Mouse (Mus musculus) forebrain, embryonic 13.5 days (tissue): ENCODE results near the gene Ccdc13. TPM values are rescaled to one million over a fixed set of nuclear protein-coding genes. Genes with fewer than 3 reads are reported as not detected.

Experiments
- ATAC-seq: fragments of 200-750 bp; cut with Nextera tagmentation; 2 replicates; pipeline ENCODE4 v1.8.0; 2017
- H3K27ac ChIP-seq: fragments of 300-500 bp; sonication (generic); 2 replicates; pipeline ENCODE4 v1.5.1; 2015; ENCODE audit warnings: inconsistent platforms, mild to moderate bottlenecking, moderate library complexity
- H3K27me3 ChIP-seq: fragments of 300-500 bp; sonication (generic); 2 replicates; pipeline ENCODE4 v1.6.1; 2015; ENCODE audit warnings: mild to moderate bottlenecking, inconsistent platforms
- H3K36me3 ChIP-seq: fragments of 300-500 bp; sonication (generic); 2 replicates; pipeline ENCODE4 v1.6.1; 2015; ENCODE audit warnings: mild to moderate bottlenecking, inconsistent platforms; ENCODE audit not compliant: poor library complexity, severe bottlenecking
- H3K4me1 ChIP-seq: fragments of 300-500 bp; sonication (generic); 2 replicates; pipeline ENCODE4 v1.6.1; 2015; ENCODE audit warnings: inconsistent platforms
- H3K4me2 ChIP-seq: fragments of 300-500 bp; sonication (generic); 2 replicates; pipeline ENCODE4 v1.6.1; 2015; ENCODE audit warnings: inconsistent platforms, mild to moderate bottlenecking, moderate library complexity
- H3K4me3 ChIP-seq: fragments of 300-500 bp; sonication (generic); 2 replicates; pipeline ENCODE4 v1.5.1; 2015; ENCODE audit warnings: mild to moderate bottlenecking, inconsistent platforms
- H3K9ac ChIP-seq: fragments of 300-500 bp; sonication (generic); 2 replicates; pipeline ENCODE4 v1.6.1; 2015; ENCODE audit warnings: mild to moderate bottlenecking, inconsistent platforms
- H3K9me3 ChIP-seq: fragments of 300-500 bp; sonication (generic); replicated peaks from 2 replicates; pipeline ENCODE4 v1.6.1; 2016; ENCODE audit warnings: inconsistent platforms
- WGBS: fragments of 180-500 bp; shearing (Covaris S2); methylation state at CpG from one replicate; pipeline ENCODE4 v1.1.7; 2015; 5-methylcytosine and 5-hydroxymethylcytosine counted together
- polyA plus RNA-seq: library from polyadenylated mRNA; unstranded; fragments of >200 nt; fragmentation: Nextera tagmentation; extraction: Ambion mirVana; gene quantifications from 2 replicates; pipeline ENCODE4 v1.2.1, GENCODE M21; 2015

The Ccdc13 gene
- polyA plus RNA-seq, 1 experiment from 2014 or later: 2.9 TPM

DNA sequence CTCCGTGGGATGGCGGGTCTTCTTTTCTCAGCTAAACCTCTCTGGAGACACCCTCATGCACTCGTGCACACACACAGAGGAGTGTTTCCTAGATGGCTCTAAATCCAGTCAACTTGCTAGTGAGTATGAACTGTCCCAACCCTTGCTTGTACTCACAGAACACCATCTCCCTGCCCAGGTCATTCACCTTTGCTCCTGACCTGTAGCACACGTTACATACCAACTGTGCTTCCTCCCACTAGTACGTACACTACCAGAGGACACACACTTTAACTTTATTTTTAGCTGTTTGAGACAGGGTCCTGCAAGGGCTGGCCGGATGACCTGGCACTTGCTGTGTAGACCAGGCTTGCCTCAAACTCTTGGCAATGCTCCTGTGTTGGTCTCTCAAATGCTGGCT is 1.3 kb downstream of the Ccdc13 start:
- Histone ChIP-seq H3K36me3 (no peaks in the 10 kb centered on the region), H3K4me2 (no peak overlapping the region), H3K4me1 (peaks cover 12% of the 10 kb centered on the region), H3K9me3 (peaks cover 7% of the 10 kb centered on the region; the same call in 1 of the 2 replicates), H3K9ac (no peak overlapping the region), H3K4me3 (no peak overlapping the region), H3K27ac (no peak overlapping the region), H3K27me3 (no peaks in the 10 kb centered on the region)
- WGBS: 94% methylated on average over 6 of the region's 6 CpGs
- ATAC-seq: no peak

DNA sequence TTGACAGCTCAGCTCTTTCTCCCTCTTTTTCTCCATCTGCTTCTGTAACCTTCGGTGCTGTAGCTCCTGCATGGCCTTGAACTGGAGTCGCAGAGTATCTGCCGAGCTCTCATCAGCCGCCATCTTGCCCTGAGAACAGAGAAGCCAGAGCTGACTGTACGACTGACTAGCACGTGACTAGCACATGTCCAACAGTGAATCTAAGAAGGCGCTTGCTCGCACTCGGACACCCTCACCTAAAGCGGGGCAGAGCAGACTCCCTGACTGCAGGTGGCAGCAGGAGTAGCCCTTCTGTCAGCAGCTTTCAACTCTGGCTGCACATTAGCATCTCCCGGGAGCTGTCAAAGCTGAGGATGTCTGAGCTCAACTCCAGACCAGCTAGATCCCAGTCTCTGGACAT is 5.4 kb downstream of the Ccdc13 start:
- 87% methylated on average over 11 of the region's 11 CpGs for WGBS
- peaks cover 3% of the 10 kb centered on the region for H3K4me1 ChIP-seq
- no peaks in the 10 kb centered on the region for H3K36me3 ChIP-seq
- no peak for ATAC-seq
- no peak overlapping the region for H3K27ac ChIP-seq
- no peak overlapping the region for H3K4me3 ChIP-seq
- no peaks in the 10 kb centered on the region for H3K27me3 ChIP-seq
- no peak overlapping the region for H3K4me2 ChIP-seq
- H3K9me3 ChIP-seq: peaks cover 7% of the 10 kb centered on the region; the same call in 1 of the 2 replicates
- H3K9ac ChIP-seq: no peak overlapping the region

DNA sequence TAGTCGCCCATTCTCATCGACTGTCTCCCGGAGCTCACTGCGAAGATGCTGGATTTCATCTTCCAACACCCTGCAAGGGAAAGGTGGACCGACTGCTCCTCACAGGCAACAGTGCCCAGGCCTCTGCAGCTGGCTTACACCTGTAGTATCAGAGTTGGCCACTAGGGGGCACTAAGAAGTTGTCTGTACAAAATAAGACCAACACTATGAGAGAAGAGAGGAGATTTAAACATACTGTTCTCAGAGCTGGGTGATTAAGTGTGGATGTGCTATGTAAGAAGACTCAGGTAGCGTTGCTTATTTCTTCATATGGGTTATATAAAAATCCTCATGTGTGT is 8.3 kb downstream of the Ccdc13 start:
- H3K9ac ChIP-seq: no peak overlapping the region
- no peaks in the 10 kb centered on the region for H3K27me3 ChIP-seq
- H3K4me1 ChIP-seq: no peaks in the 10 kb centered on the region
- ATAC-seq: no peak; the same call in none of the 2 replicates
- no peak overlapping the region for H3K4me2 ChIP-seq
- H3K4me3 ChIP-seq: no peak overlapping the region
- H3K27ac ChIP-seq: no peak overlapping the region
- no peaks in the 10 kb centered on the region for H3K36me3 ChIP-seq
- 31% methylated on average over 6 of the region's 6 CpGs for WGBS
- H3K9me3 ChIP-seq: peaks cover 7% of the 10 kb centered on the region; the same call in 1 of the 2 replicates

- whole genome bisulfite sequencing: 84% methylated on average over 6 of the region's 6 CpGs
- ATAC-seq: no peak
- H3K4me1 ChIP-seq: no peaks in the 10 kb centered on the region
- no peak overlapping the region for H3K4me3 ChIP-seq
- H3K9ac ChIP-seq: no peak overlapping the region
- H3K9me3 ChIP-seq: peaks cover 2% of the 10 kb centered on the region; the same call in 1 of the 2 replicates
- H3K27ac ChIP-seq: no peak overlapping the region
- no peaks in the 10 kb centered on the region for H3K27me3 ChIP-seq
- H3K36me3 ChIP-seq: no peaks in the 10 kb centered on the region
- no peak overlapping the region for H3K4me2 ChIP-seq
Observed at GRCm38 (mm10) chr9:121830243-121830955, 8.9 kb downstream of the Ccdc13 start.

- Histone ChIP-seq H3K36me3 (no peaks in the 10 kb centered on the region), H3K27me3 (no peaks in the 10 kb centered on the region), H3K4me2 (no peak overlapping the region), H3K4me1 (no peaks in the 10 kb centered on the region), H3K9ac (no peak overlapping the region), H3K4me3 (no peak overlapping the region), H3K27ac (no peak overlapping the region), H3K9me3 (no peaks in the 10 kb centered on the region; the same call in 1 of the 2 replicates)
- 76% methylated on average over 7 of the region's 7 CpGs for WGBS
- ATAC-seq: no peak
Observed at GRCm38 (mm10) chr9:121829270-121829992, 9.8 kb downstream of the Ccdc13 start.

- Histone ChIP-seq H3K27me3 (no peaks in the 10 kb centered on the region), H3K9me3 (no peaks in the 10 kb centered on the region), H3K9ac (no peak overlapping the region), H3K27ac (no peak overlapping the region), H3K36me3 (no peaks in the 10 kb centered on the region), H3K4me1 (peaks cover 8% of the 10 kb centered on the region), H3K4me3 (no peak overlapping the region), H3K4me2 (no peak overlapping the region)
- ATAC-seq: no peak
- 77% methylated on average over 6 of the region's 6 CpGs for WGBS
Observed at GRCm38 (mm10) chr9:121828314-121828713, 10.9 kb downstream of the Ccdc13 start.

DNA sequence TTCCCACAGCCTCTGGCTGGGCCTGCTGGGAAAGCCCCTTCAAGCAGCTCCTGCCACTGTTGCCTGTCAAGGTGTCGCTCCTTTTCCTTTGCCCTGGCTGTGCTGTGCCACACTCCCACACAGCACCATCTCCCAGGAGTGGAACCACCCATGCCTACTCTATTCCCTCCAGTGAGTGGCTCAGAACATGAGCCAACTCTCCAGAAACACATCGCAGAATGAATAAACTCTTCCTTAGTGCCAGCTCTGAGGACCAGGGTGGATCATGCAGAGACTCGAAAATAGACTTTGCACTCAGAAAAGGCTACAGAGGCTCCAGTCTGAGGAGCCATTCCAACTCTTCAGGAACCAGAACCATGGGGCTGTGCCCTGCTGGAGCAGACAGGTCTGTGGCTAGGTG is 12.9 kb downstream of the Ccdc13 start:
- H3K4me2 ChIP-seq: no peak overlapping the region
- ATAC-seq: no peak
- no peak overlapping the region for H3K9ac ChIP-seq
- peaks cover 19% of the 10 kb centered on the region for H3K4me1 ChIP-seq
- H3K27me3 ChIP-seq: no peaks in the 10 kb centered on the region
- no peak overlapping the region for H3K27ac ChIP-seq
- H3K4me3 ChIP-seq: no peak overlapping the region
- 96% methylated on average over 3 of the region's 3 CpGs for WGBS
- H3K36me3 ChIP-seq: no peaks in the 10 kb centered on the region
- H3K9me3 ChIP-seq: no peaks in the 10 kb centered on the region

DNA sequence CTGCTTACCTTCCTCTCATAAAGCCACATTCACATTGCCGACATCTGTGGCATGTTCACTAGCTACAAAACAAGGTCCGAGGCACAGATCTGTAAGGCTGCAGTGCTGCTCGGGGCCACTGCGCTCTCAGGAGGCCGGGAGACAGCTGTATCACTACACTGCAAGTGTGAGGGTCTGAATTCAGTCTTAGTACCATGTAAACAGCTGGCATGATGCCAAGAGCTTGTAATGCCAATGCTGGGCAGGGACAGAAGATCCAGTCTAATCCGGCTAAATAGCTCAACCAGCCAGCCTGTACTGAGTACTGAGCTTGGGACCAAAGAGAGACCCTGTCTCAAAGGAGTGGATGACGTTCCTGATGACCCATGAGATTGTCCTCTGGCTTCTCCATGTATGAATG is 15.3 kb downstream of the Ccdc13 start:
- peak; percentile 62; the same call in 1 of the 2 replicates for ATAC-seq
- WGBS: 46% methylated on average over 7 of the region's 7 CpGs
- Histone ChIP-seq H3K36me3 (no peaks in the 10 kb centered on the region), H3K9me3 (no peaks in the 10 kb centered on the region), H3K9ac (no peak overlapping the region), H3K27me3 (no peaks in the 10 kb centered on the region), H3K4me1 (peaks cover 19% of the 10 kb centered on the region), H3K4me2 (no peak overlapping the region), H3K4me3 (no peak overlapping the region), H3K27ac (peak overlapping the region; percentile 73; the same call in 1 of the 2 replicates)

- H3K9ac ChIP-seq: no peak overlapping the region
- no peak overlapping the region for H3K4me2 ChIP-seq
- H3K27me3 ChIP-seq: no peaks in the 10 kb centered on the region
- H3K4me3 ChIP-seq: no peak overlapping the region
- no peaks in the 10 kb centered on the region for H3K36me3 ChIP-seq
- H3K9me3 ChIP-seq: no peaks in the 10 kb centered on the region
- H3K4me1 ChIP-seq: peaks cover 19% of the 10 kb centered on the region
- no peak for ATAC-seq
- H3K27ac ChIP-seq: peak overlapping the region; percentile 73
- 92% methylated on average over 1 of the region's 1 CpGs for WGBS
Observed at GRCm38 (mm10) chr9:121823051-121823450, 16.2 kb downstream of the Ccdc13 start.

- H3K9ac ChIP-seq: no peak overlapping the region
- peaks cover 19% of the 10 kb centered on the region for H3K4me1 ChIP-seq
- no peak overlapping the region for H3K4me2 ChIP-seq
- H3K36me3 ChIP-seq: no peaks in the 10 kb centered on the region
- peak overlapping the region; percentile 73 for H3K27ac ChIP-seq
- 69% methylated on average over 6 of the region's 6 CpGs for WGBS
- no peaks in the 10 kb centered on the region for H3K9me3 ChIP-seq
- H3K27me3 ChIP-seq: no peaks in the 10 kb centered on the region
- ATAC-seq: peak; percentile 89
- H3K4me3 ChIP-seq: no peak overlapping the region
Observed at GRCm38 (mm10) chr9:121822585-121822991, 16.7 kb downstream of the Ccdc13 start.

DNA sequence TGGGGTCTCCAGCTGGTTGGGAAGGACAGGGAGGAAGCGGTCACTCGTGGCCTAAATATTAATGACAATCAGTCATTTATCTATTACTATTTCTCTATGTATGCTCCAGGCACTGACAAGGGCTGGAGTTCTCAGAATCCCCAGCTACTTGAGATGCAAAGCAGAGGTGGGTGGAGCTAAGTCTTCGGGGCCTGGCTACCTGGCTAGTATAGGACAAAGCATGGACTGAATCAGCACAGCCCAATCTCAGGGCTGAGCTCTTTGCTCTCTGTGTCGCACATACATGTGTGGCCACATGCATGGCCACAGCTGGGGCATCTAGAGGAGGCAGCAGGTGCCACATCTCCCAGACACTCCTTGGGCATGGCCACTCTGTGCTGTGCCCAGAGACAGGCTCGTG is 18.5 kb downstream of the Ccdc13 start:
- H3K4me3 ChIP-seq: no peak overlapping the region
- no peaks in the 10 kb centered on the region for H3K36me3 ChIP-seq
- no peaks in the 10 kb centered on the region for H3K27me3 ChIP-seq
- no peak overlapping the region for H3K27ac ChIP-seq
- peaks cover 19% of the 10 kb centered on the region for H3K4me1 ChIP-seq
- no peaks in the 10 kb centered on the region for H3K9me3 ChIP-seq
- WGBS: 67% methylated on average over 5 of the region's 5 CpGs
- no peak overlapping the region for H3K4me2 ChIP-seq
- H3K9ac ChIP-seq: no peak overlapping the region
- ATAC-seq: no peak

- H3K36me3 ChIP-seq: no peaks in the 10 kb centered on the region
- no peak overlapping the region for H3K4me2 ChIP-seq
- H3K4me3 ChIP-seq: no peak overlapping the region
- H3K9me3 ChIP-seq: no peaks in the 10 kb centered on the region
- H3K9ac ChIP-seq: no peak overlapping the region
- WGBS: 64% methylated on average over 7 of the region's 7 CpGs
- 0 out of 2 replicates have a peak overlapping the region, but pooled peaks have one; percentile 8 for H3K27ac ChIP-seq
- no peaks in the 10 kb centered on the region for H3K27me3 ChIP-seq
- ATAC-seq: no peak
- H3K4me1 ChIP-seq: peaks cover 19% of the 10 kb centered on the region
Observed at GRCm38 (mm10) chr9:121819771-121820471, 19.3 kb downstream of the Ccdc13 start.
